Mouse (Mus musculus) liver, postnatal 0 days (tissue): ENCODE data around the gene Aif1l.

Source experiments
- CTCF ChIP-seq: sonication (generic); IDR thresholded peaks from 2 replicates; pipeline ENCODE4 v1.5.1; 2016; ENCODE audit warnings: antibody characterized with exemption, low read depth
- EP300 ChIP-seq: IDR thresholded peaks from 2 replicates; pipeline ENCODE4 v1.6.1; 2016; ENCODE audit warnings: antibody characterized with exemption, low read depth, mild to moderate bottlenecking

DNA sequence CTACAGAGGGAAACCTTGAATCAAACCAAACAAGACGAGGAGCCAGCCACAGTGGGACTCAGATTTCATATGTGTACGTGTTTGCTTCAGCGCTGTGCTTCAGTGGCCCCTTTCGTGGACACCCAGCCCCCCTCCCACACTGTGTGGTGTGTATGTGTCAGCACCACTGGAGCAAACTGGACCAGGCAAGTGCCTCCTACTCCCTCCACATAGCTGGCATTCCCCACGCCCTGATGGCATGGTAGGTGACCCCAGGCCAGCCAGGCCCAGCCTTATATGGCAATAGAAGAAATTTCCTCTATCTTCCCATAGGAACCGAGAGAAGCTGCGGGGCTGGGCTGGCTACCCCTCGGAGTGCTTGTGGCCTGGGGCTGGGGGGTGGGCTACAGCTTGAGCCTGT, 3.7 kb downstream of the Aif1l start:
- TF ChIP-seq CTCF (no peak), EP300 (no peak)
